Mouse (Mus musculus): ENCODE data around the gene Ap1m2. TPM values are rescaled to one million over a fixed set of nuclear protein-coding genes. Genes with fewer than 3 reads are reported as not detected.

Gene Ap1m2
- total and polyA plus RNA-seq, 3 experiments, result 0.73 to 1.0 TPM; not detected in 1

DNA sequence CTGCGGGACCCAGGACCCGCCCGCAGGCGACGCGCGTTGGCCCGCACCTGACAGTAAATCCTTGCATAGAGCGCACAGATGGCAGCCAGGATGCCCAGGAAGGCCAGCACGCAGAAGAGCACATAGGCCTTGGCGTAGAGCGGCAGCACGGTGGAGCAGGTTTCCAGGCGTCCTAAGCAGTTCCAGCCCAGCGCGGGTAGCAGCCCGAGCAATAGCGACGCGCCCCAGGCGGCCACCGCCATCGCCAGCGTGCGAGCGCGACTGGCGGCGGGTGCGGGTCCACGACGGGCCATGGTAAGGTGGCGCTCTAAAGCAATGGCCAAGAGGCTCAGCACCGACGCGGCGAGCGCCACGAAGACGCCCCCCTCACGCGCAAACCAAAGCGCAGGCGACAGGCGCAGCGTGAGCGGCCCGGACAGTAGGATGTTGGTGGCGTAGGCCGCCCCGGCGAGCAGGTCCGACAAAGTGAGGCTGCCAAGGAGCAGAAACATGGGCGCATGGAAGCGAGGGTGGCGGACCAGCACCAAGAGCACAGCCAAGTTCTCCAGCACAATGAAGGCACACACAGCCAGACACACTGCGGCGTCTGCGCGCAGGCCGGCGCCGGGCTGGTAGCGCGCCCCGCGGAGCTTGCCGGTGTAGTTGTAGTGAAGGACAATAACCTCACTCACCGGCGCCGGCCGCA lies 67.6 kb downstream of the Ap1m2 start:
- no peak for DNase-seq (ENCODE audit: low read depth, low spot score)
- H3K4me1 ChIP-seq (ENCODE audit: control insufficient read depth in 1 of 2, insufficient read depth in 2 of 2, low read length in 2 of 2), result peaks cover 2 to 9% of the 10 kb centered on the region in 2 experiments; a peak in 3 of 4 replicates
- no peak overlapping the region for H3K27ac ChIP-seq (ENCODE audit: control insufficient read depth, low read depth, low read length)
- H3K9ac ChIP-seq (ENCODE audit: control insufficient read depth, low read depth, low read length, poor library complexity, severe bottlenecking), result no peak overlapping the region
- no peaks in the 10 kb centered on the region; a peak in 1 of 4 replicates for H3K27me3 ChIP-seq (ENCODE audit: control insufficient read depth in 1 of 2, insufficient read depth in 2 of 2, low read length in 2 of 2)
- no peaks in the 10 kb centered on the region for H3K9me3 ChIP-seq (replicated peaks; ENCODE audit: insufficient read depth, low read length)
- no peak overlapping the region for H3K4me3 ChIP-seq (ENCODE audit: control insufficient read depth in 1 of 2, insufficient read depth in 1 of 2, low read depth in 2 of 2, low read length in 2 of 2)
- H3K36me3 ChIP-seq (ENCODE audit: control insufficient read depth in 1 of 2, insufficient read depth in 2 of 2, low read length in 2 of 2), result peaks cover 0 to 6% of the 10 kb centered on the region in 2 experiments; a peak in 2 of 4 replicates
- no peak for TF ChIP-seq POLR2AphosphoS2 (IDR thresholded peaks at IDR 0.05; ENCODE audit: low read length)
- no peaks in the 10 kb centered on the region for H3K79me2 ChIP-seq (ENCODE audit: control insufficient read depth, insufficient read depth, low read length, poor library complexity)

Other genes with a start within 250 kb of the Ap1m2 start
- 1.1 and 1.5 TPM in 2 replicates for gene Zglp1, start 245.2 kb downstream of the Ap1m2 start, total RNA-seq (2012; rRNA removed)
- 1 to 10 TPM in 1 of 2 experiments, not detected in 1; 8.0 TPM for gene Zglp1, start 245.2 kb downstream of the Ap1m2 start, polyA plus RNA-seq (2012; ENCODE audit: insufficient read depth in 1 of 2, insufficient read length in 2 of 2, low read depth in 1 of 2, low replicate concordance in 2 of 2, missing spikeins in 1 of 2)
- gene Gm49373, start 239.2 kb downstream of the Ap1m2 start, total RNA-seq (2012; rRNA removed), result 4.6 and 6.4 TPM in 2 replicates
- 1 to 10 TPM in 1 of 2 experiments, not detected in 1; 8.3 TPM for gene Gm49373, start 239.2 kb downstream of the Ap1m2 start, polyA plus RNA-seq (2012; ENCODE audit: insufficient read depth in 1 of 2, insufficient read length in 2 of 2, low read depth in 1 of 2, low replicate concordance in 2 of 2, missing spikeins in 1 of 2)
- gene Fdx1l, start 238.7 kb downstream of the Ap1m2 start, total RNA-seq (2012; rRNA removed), result 198 and 247 TPM in 2 replicates
- gene Fdx1l, start 238.7 kb downstream of the Ap1m2 start, polyA plus RNA-seq (2012; ENCODE audit: insufficient read depth in 1 of 2, insufficient read length in 2 of 2, low read depth in 1 of 2, low replicate concordance in 2 of 2, missing spikeins in 1 of 2), result 100 to 1,000 TPM; 305 to 361 TPM
- 42.1 and 47.8 TPM in 2 replicates for gene Gm38431, start 220.3 kb downstream of the Ap1m2 start, total RNA-seq (2012; rRNA removed)
- gene Gm38431, start 220.3 kb downstream of the Ap1m2 start, polyA plus RNA-seq (2012; ENCODE audit: insufficient read depth in 1 of 2, insufficient read length in 2 of 2, low read depth in 1 of 2, low replicate concordance in 2 of 2, missing spikeins in 1 of 2), result 100 to 1,000 TPM in 1 of 2 experiments, 10 to 100 TPM in 1; 38.9 to 191 TPM
- gene Raver1, start 220.3 kb downstream of the Ap1m2 start, total RNA-seq (2012; rRNA removed), result 50.0 and 60.1 TPM in 2 replicates
- gene Raver1, start 220.3 kb downstream of the Ap1m2 start, polyA plus RNA-seq (2012; ENCODE audit: insufficient read depth in 1 of 2, insufficient read length in 2 of 2, low read depth in 1 of 2, low replicate concordance in 2 of 2, missing spikeins in 1 of 2), result 100 to 1,000 TPM in 1 of 2 experiments, not detected in 1; 291 TPM
- gene Tyk2, start 181.1 kb downstream of the Ap1m2 start, total RNA-seq (2012; rRNA removed), result 43.8 and 45.6 TPM in 2 replicates
- gene Tyk2, start 181.1 kb downstream of the Ap1m2 start, polyA plus RNA-seq (2012; ENCODE audit: insufficient read depth in 1 of 2, insufficient read length in 2 of 2, low read depth in 1 of 2, low replicate concordance in 2 of 2, missing spikeins in 1 of 2), result 10 to 100 TPM in 1 of 2 experiments, not detected in 1; 63.3 TPM
- gene Cdc37, start 162.4 kb downstream of the Ap1m2 start, total RNA-seq (2012; rRNA removed), result 751 and 779 TPM in 2 replicates
- 1,000 to 10,000 TPM in 1 of 2 experiments, 100 to 1,000 TPM in 1; 914 to 1,631 TPM for gene Cdc37, start 162.4 kb downstream of the Ap1m2 start, polyA plus RNA-seq (2012; ENCODE audit: insufficient read depth in 1 of 2, insufficient read length in 2 of 2, low read depth in 1 of 2, low replicate concordance in 2 of 2, missing spikeins in 1 of 2)
- gene Pde4a, start 146.6 kb downstream of the Ap1m2 start, total RNA-seq (2012; rRNA removed), result 13.8 and 16.6 TPM in 2 replicates
- gene Pde4a, start 146.6 kb downstream of the Ap1m2 start, polyA plus RNA-seq (2012; ENCODE audit: insufficient read depth in 1 of 2, insufficient read length in 2 of 2, low read depth in 1 of 2, low replicate concordance in 2 of 2, missing spikeins in 1 of 2), result 10 to 100 TPM; 45.6 to 53.9 TPM
- 168 and 174 TPM in 2 replicates for gene Keap1, start 73.0 kb downstream of the Ap1m2 start, total RNA-seq (2012; rRNA removed)
- gene Keap1, start 73.0 kb downstream of the Ap1m2 start, polyA plus RNA-seq (2012; ENCODE audit: insufficient read depth in 1 of 2, insufficient read length in 2 of 2, low read depth in 1 of 2, low replicate concordance in 2 of 2, missing spikeins in 1 of 2), result 100 to 1,000 TPM in 1 of 2 experiments, 10 to 100 TPM in 1; 67.5 to 171 TPM
- 0.04 TPM in 1 of 2 replicates, not detected in the other for gene S1pr5, start 63.9 kb downstream of the Ap1m2 start, total RNA-seq (2012; rRNA removed)
- gene S1pr5, start 63.9 kb downstream of the Ap1m2 start, polyA plus RNA-seq (2012; ENCODE audit: insufficient read depth in 1 of 2, insufficient read length in 2 of 2, low read depth in 1 of 2, low replicate concordance in 2 of 2, missing spikeins in 1 of 2), result under 1 TPM in 1 of 2 experiments, not detected in 1; 0.08 TPM
- 76.4 and 83.9 TPM in 2 replicates for gene Atg4d, start 47.0 kb downstream of the Ap1m2 start, total RNA-seq (2012; rRNA removed)
- gene Atg4d, start 47.0 kb downstream of the Ap1m2 start, polyA plus RNA-seq (2012; ENCODE audit: insufficient read depth in 1 of 2, insufficient read length in 2 of 2, low read depth in 1 of 2, low replicate concordance in 2 of 2, missing spikeins in 1 of 2), result 10 to 100 TPM in 1 of 2 experiments, not detected in 1; 99.7 TPM
- 175 and 199 TPM in 2 replicates for gene Kri1, start 24.4 kb downstream of the Ap1m2 start, total RNA-seq (2012; rRNA removed)
- gene Kri1, start 24.4 kb downstream of the Ap1m2 start, polyA plus RNA-seq (2012; ENCODE audit: insufficient read depth in 1 of 2, insufficient read length in 2 of 2, low read depth in 1 of 2, low replicate concordance in 2 of 2, missing spikeins in 1 of 2), result 100 to 1,000 TPM in 1 of 2 experiments, 10 to 100 TPM in 1; 76.1 to 233 TPM
- gene Cdkn2d, start 20.9 kb downstream of the Ap1m2 start, total RNA-seq (2012; rRNA removed), result 40.1 and 55.2 TPM in 2 replicates
- gene Cdkn2d, start 20.9 kb downstream of the Ap1m2 start, polyA plus RNA-seq (2012; ENCODE audit: insufficient read depth in 1 of 2, insufficient read length in 2 of 2, low read depth in 1 of 2, low replicate concordance in 2 of 2, missing spikeins in 1 of 2), result 10 to 100 TPM in 1 of 2 experiments, not detected in 1; 67.9 TPM
- gene Slc44a2, start 8.4 kb upstream of the Ap1m2 start, total RNA-seq (2012; rRNA removed), result 27.3 and 30.7 TPM in 2 replicates
- gene Slc44a2, start 8.4 kb upstream of the Ap1m2 start, polyA plus RNA-seq (2012; ENCODE audit: insufficient read depth in 1 of 2, insufficient read length in 2 of 2, low read depth in 1 of 2, low replicate concordance in 2 of 2, missing spikeins in 1 of 2), result 100 to 1,000 TPM in 1 of 2 experiments, not detected in 1; 121 TPM
- gene Ilf3, start 55.5 kb upstream of the Ap1m2 start, total RNA-seq (2012; rRNA removed), result 210 and 235 TPM in 2 replicates
- gene Ilf3, start 55.5 kb upstream of the Ap1m2 start, polyA plus RNA-seq (2012; ENCODE audit: insufficient read depth in 1 of 2, insufficient read length in 2 of 2, low read depth in 1 of 2, low replicate concordance in 2 of 2, missing spikeins in 1 of 2), result 100 to 1,000 TPM in 1 of 2 experiments, 10 to 100 TPM in 1; 67.4 to 519 TPM
- gene Qtrt1, start 99.5 kb upstream of the Ap1m2 start, total RNA-seq (2012; rRNA removed), result 173 and 199 TPM in 2 replicates
- gene Qtrt1, start 99.5 kb upstream of the Ap1m2 start, polyA plus RNA-seq (2012; ENCODE audit: insufficient read depth in 1 of 2, insufficient read length in 2 of 2, low read depth in 1 of 2, low replicate concordance in 2 of 2, missing spikeins in 1 of 2), result 100 to 1,000 TPM in 1 of 2 experiments, not detected in 1; 244 TPM
- gene Dnm2, start 112.6 kb upstream of the Ap1m2 start, total RNA-seq (2012; rRNA removed), result 110 and 117 TPM in 2 replicates
- gene Dnm2, start 112.6 kb upstream of the Ap1m2 start, polyA plus RNA-seq (2012; ENCODE audit: insufficient read depth in 1 of 2, insufficient read length in 2 of 2, low read depth in 1 of 2, low replicate concordance in 2 of 2, missing spikeins in 1 of 2), result 100 to 1,000 TPM; 237 to 832 TPM
- gene Tmed1, start 197.9 kb upstream of the Ap1m2 start, total RNA-seq (2012; rRNA removed), result 128 and 146 TPM in 2 replicates
- 10 to 100 TPM in 1 of 2 experiments, not detected in 1; 89.4 TPM for gene Tmed1, start 197.9 kb upstream of the Ap1m2 start, polyA plus RNA-seq (2012; ENCODE audit: insufficient read depth in 1 of 2, insufficient read length in 2 of 2, low read depth in 1 of 2, low replicate concordance in 2 of 2, missing spikeins in 1 of 2)
- gene AB124611, start 213.8 kb upstream of the Ap1m2 start, total RNA-seq (2012; rRNA removed), result 37.2 and 55.2 TPM in 2 replicates
- 10 to 100 TPM in 1 of 2 experiments, not detected in 1; 58.7 TPM for gene AB124611, start 213.8 kb upstream of the Ap1m2 start, polyA plus RNA-seq (2012; ENCODE audit: insufficient read depth in 1 of 2, insufficient read length in 2 of 2, low read depth in 1 of 2, low replicate concordance in 2 of 2, missing spikeins in 1 of 2)
- 121 and 131 TPM in 2 replicates for gene Carm1, start 234.6 kb upstream of the Ap1m2 start, total RNA-seq (2012; rRNA removed)
- 100 to 1,000 TPM; 121 to 423 TPM for gene Carm1, start 234.6 kb upstream of the Ap1m2 start, polyA plus RNA-seq (2012; ENCODE audit: insufficient read depth in 1 of 2, insufficient read length in 2 of 2, low read depth in 1 of 2, low replicate concordance in 2 of 2, missing spikeins in 1 of 2)